Mouse (Mus musculus) liver, adult 2 months (tissue): Measurements from ENCODE around the gene Usp20. TPM values are rescaled to one million over a fixed set of nuclear protein-coding genes. Genes with fewer than 3 reads are reported as not detected.

Experiments used
- DNase-seq: peaks from one replicate; pipeline ENCODE4 v3.0.0-alpha.2; 2011; ENCODE audit warnings: low read depth, low spot score; ENCODE audit errors: extremely low read depth
- H3K27ac ChIP-seq: fragments of 200-500 bp; replicated peaks from 2 replicates; pipeline ENCODE4 v1.5.1; 2012; ENCODE audit warnings: low read depth, mild to moderate bottlenecking, control low read depth, inconsistent platforms, low read length; ENCODE audit not compliant: insufficient read depth
- H3K27me3 ChIP-seq: fragments of 200-500 bp; 2 replicates; pipeline ENCODE4 v1.6.1; 2012; ENCODE audit warnings: mild to moderate bottlenecking, moderate library complexity, low read length, inconsistent platforms; ENCODE audit not compliant: control insufficient read depth, insufficient read depth
- H3K36me3 ChIP-seq: fragments of 200-500 bp; 2 replicates; pipeline ENCODE4 v1.6.1; 2012; ENCODE audit warnings: low read length, inconsistent platforms; ENCODE audit not compliant: control insufficient read depth, insufficient read depth
- H3K4me1 ChIP-seq: fragments of 200-500 bp; 2 replicates; pipeline ENCODE4 v1.6.1; 2011; ENCODE audit warnings: low read length; ENCODE audit not compliant: control insufficient read depth, insufficient read depth
- H3K4me3 ChIP-seq: fragments of 200-500 bp; 2 replicates; pipeline ENCODE4 v1.5.1; 2011; ENCODE audit warnings: low read depth, mild to moderate bottlenecking, control low read depth, low read length, moderate library complexity; ENCODE audit not compliant: insufficient read depth
- H3K79me2 ChIP-seq: fragments of 200-500 bp; 2 replicates; pipeline ENCODE4 v1.6.1; 2012; ENCODE audit warnings: inconsistent platforms, mild to moderate bottlenecking, low read length, moderate library complexity; ENCODE audit not compliant: control insufficient read depth, insufficient read depth
- H3K9ac ChIP-seq: fragments of 200-500 bp; 2 replicates; pipeline ENCODE4 v1.6.1; 2012; ENCODE audit warnings: low read depth, mild to moderate bottlenecking, control low read depth, inconsistent platforms, low read length
- CTCF ChIP-seq: fragments of 200-500 bp; IDR thresholded peaks from 2 replicates; pipeline ENCODE4 v1.5.1; 2011; ENCODE audit warnings: low read depth, low read length, control low read depth
- POLR2A ChIP-seq: fragments of 200-500 bp; IDR thresholded peaks from 2 replicates; pipeline ENCODE4 v1.6.1; 2011; ENCODE audit warnings: low read length, control low read depth; ENCODE audit not compliant: insufficient read depth; ENCODE audit errors: extremely low read depth
- WGBS: fragments of 180-500 bp; shearing (Covaris S2); methylation state at CpG from one replicate; pipeline ENCODE4 v1.1.7; 2018; 5-methylcytosine and 5-hydroxymethylcytosine counted together
- polyA plus RNA-seq: library from polyadenylated mRNA; depleted of rRNA; stranded (reverse); fragments of >200 nt; gene quantifications from 2 replicates; pipeline ENCODE4 v1.2.3, GENCODE M21; 2012
- total RNA-seq: library from RNA; depleted of rRNA; stranded (reverse); fragments of >200 nt; gene quantifications from 2 replicates; pipeline ENCODE4 v1.2.3, GENCODE M21; 2014

Gene Usp20
- total and polyA plus RNA-seq, 2 experiments = 3.0 to 6.0 TPM

DNA sequence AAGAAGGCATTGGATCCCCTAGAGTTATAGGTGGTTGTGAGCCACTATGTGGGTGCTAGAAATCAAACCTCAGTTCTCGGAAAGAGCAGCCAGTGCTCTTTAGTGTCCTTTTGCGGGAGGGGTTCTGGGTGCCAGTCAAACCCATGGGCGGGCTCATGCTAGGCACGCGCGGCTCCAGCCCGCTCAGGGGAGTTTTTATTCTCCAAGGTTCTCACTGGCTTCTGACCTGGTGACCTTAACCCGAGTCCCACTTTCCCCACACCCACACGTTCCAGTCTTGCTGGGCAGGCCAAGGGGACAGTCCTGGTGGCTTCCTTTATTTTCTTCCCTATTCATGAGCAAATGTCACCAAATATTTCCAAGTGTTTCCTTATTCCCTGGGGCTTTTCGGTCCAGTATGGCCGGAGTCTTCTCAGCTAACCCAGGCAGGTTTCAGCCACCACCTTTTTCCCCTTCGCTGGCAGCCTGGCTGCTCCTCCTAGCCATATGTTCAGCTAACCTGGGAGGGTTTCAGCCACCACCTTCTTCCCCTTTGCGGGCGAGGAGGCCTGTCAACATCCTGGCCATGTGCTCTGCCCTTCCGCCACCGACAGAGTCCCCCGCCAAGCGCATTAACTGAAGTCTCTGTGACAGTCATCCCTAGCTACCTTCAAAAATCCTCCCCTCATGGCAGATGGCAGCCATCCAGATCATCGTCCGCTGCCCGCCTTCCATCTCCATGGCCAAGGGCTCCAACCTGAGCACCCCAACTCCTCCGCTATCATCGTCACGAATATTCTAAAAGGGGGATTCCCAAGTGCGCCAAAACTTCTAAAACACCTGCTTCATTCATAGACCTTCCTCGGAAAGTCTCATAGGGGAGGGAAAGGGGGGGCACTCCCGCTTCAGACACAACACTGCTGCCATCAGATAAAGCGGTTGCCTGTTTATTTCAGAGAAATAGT, 79.0 kb downstream of the Usp20 start:
- Histone ChIP-seq H3K27ac (no peak overlapping the region), H3K27me3 (no peaks in the 10 kb centered on the region), H3K9ac (no peak overlapping the region), H3K4me3 (no peak overlapping the region), H3K4me1 (no peaks in the 10 kb centered on the region), H3K36me3 (peaks cover 11% of the 10 kb centered on the region), H3K79me2 (no peaks in the 10 kb centered on the region)
- DNase-seq = no peak
- WGBS = 90% methylated on average over 28 of the region's 28 CpGs
- TF ChIP-seq CTCF (no peak), POLR2A (no peak)

DNA sequence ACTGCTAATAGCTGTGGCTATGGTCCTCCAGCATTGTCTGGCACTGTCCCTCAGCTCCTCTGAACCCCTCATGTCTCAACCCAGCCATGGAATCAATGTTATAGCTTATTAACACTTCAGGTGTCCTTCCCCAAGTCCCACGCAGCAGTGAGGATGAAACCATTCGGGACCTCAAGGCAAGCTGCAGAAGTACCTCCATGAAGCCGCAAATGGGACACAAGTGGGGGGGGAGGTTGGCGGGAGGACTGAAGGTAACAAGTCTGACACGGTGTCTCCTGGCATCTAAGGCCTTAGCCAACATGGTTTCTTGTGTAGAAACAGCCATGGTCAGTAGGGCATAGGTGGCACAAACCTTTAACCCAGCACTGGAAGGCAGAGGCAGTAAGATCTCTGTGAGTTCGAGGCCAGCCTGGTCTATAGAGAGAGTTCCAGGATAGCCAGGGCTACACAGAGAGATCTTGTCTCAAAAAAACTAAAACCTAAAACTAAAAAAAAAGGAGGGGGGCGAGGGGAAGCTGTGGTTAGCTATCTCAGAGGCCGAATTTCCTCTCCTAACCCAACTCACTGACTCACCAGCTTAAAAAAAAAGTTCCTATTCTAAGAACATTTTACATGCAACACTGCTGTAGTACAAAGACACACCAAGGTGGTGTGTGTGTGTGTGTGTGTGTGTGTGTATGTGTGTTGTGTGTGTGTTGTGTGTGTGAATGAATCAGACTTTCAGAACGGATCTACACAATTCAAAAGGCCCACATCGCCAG, 80.0 kb downstream of the Usp20 start:
- Histone ChIP-seq H3K9ac (no peak overlapping the region), H3K4me3 (no peak overlapping the region), H3K4me1 (no peaks in the 10 kb centered on the region), H3K27ac (no peak overlapping the region), H3K36me3 (peaks cover 7% of the 10 kb centered on the region), H3K79me2 (no peaks in the 10 kb centered on the region), H3K27me3 (no peaks in the 10 kb centered on the region)
- DNase-seq = peak; percentile 23
- WGBS = 89% methylated on average over 10 of the region's 10 CpGs
- TF ChIP-seq POLR2A (no peak), CTCF (no peak)

DNA sequence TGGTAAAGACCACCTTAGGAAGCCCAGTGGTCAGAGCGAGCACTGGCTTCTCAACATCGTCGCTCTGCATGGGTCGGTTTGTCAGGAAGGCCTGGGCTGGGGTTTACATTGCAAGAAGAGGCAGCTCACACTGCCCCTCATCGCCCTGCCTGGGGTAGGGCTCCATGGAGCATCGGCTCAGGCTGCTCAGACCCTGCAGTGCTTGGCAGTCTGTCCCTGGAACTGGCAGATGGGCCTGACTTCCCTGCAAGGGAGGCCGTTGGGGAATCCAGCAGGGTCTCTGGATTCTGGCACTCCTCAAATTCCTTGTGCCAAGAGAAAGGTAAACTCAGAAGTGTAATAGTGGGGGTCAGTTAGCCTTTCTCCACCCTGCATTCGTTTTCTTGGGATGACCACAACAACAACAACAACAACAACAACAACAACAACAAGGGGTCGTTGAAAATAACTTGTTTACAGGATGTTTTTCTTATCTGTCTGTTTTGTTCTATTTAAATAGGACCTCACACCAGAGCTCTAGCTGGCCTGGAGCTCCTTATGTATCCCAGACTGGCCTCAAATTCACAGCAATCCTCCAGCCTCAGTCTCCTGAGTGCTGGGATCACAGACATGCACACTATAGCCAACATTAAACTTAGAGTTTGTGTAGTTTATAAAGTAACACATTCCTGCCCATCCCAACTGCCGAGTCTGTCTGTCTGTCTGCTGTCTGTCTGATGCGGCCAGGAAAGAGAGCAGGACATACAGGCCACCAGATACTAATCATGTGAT, 84.1 kb downstream of the Usp20 start:
- no peak for DNase-seq
- no peaks in the 10 kb centered on the region for H3K36me3 ChIP-seq
- H3K4me1 ChIP-seq = no peaks in the 10 kb centered on the region
- TF ChIP-seq CTCF (no peak), POLR2A (no peak)
- no peak overlapping the region for H3K27ac ChIP-seq
- H3K4me3 ChIP-seq = no peak overlapping the region
- H3K9ac ChIP-seq = no peak overlapping the region
- H3K27me3 ChIP-seq = no peaks in the 10 kb centered on the region
- no peaks in the 10 kb centered on the region for H3K79me2 ChIP-seq
- WGBS = 85% methylated on average over 11 of the region's 11 CpGs

DNA sequence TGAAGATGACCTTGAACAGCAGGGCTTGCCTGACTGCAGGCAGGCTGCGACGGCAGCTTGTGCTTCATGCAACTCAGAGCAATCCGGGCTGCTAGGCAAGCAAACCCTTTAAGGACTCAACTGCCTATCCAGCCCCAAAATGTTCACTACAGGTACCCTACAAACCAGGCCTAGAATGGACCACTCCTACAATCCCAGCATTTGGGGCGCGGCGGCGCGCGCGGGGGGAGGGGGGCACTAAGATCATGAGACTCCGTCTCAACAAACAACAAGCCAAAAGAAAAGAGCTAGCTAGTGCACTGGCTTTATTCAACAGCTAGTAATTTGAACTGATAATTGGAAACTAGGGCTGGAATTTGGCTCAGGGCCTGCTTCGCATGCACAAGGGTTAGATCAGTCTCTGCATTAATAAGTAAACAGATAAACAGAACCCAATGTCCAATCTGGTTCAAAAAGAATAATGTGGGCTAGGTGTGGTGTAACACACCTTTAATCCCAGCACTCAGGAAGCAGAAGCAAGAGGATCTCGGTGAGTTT, 85.0 kb downstream of the Usp20 start:
- no peak overlapping the region for H3K9ac ChIP-seq
- no peaks in the 10 kb centered on the region for H3K36me3 ChIP-seq
- H3K4me3 ChIP-seq = no peak overlapping the region
- H3K79me2 ChIP-seq = no peaks in the 10 kb centered on the region
- H3K4me1 ChIP-seq = no peaks in the 10 kb centered on the region
- H3K27me3 ChIP-seq = no peaks in the 10 kb centered on the region
- 0 out of 2 replicates have a peak overlapping the region, but pooled peaks have one; percentile 6 for H3K27ac ChIP-seq
- TF ChIP-seq CTCF (no peak), POLR2A (no peak)
- 91% methylated on average over 13 of the region's 13 CpGs for WGBS
- no peak for DNase-seq

DNA sequence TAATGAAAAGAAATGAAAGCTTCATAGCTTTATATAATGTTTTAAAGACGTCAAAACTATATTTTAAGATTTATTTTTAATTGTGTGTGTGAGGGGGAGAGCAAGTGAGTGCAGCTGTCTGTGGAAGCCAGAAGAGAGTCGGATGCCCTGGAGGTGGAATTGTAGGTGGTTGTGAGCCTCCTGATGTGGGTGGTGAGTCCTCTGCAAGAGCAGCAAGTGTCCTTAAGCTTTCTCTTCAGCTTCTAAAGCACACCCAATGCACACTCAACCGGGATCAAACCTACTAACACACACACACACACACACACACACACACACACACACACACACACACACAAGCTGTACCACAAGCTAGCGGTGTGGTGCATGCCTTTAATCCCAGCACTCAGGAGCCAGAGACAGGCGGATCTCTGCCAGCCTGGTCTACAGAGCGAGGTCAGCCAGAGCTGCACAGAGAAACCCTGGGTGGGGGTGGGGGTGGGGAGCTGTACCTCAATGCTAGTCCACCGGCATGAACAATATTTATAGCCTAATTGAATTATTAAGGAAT, 85.7 kb downstream of the Usp20 start:
- TF ChIP-seq POLR2A (no peak), CTCF (no peak)
- Histone ChIP-seq H3K4me1 (no peaks in the 10 kb centered on the region), H3K36me3 (no peaks in the 10 kb centered on the region), H3K4me3 (no peak overlapping the region), H3K9ac (no peak overlapping the region), H3K27me3 (no peaks in the 10 kb centered on the region), H3K79me2 (no peaks in the 10 kb centered on the region), H3K27ac (no peak overlapping the region)
- WGBS = 83% methylated on average over 7 of the region's 7 CpGs
- DNase-seq = no peak
